Mouse (Mus musculus): ENCODE measurements around the gene Napepld.

GRCm38 (mm10) chr5:21673742-21674141 lies 27.5 kb downstream of the Napepld start:
- TF ChIP-seq CTCF (IDR thresholded peaks at IDR 0.05; ENCODE audit: extremely low read depth, insufficient read depth, insufficient read length, insufficient replicate concordance), result no peak
- no peak for TF ChIP-seq POLR2A (IDR thresholded peaks at IDR 0.05; ENCODE audit: low read depth, low read length)
